Comparison of ENCODE assay signal across 26 mouse cellular contexts in genomic region chr17:46810672-46811071, GRCm38 (mm10). TPM values are rescaled to one million over a fixed set of nuclear protein-coding genes. Genes with fewer than 3 reads are reported as not detected.
DNase-seq lines count a peak whose midpoint lies in the region; ATAC-seq and TF ChIP-seq lines count a peak whose summit lies in the region.
"Had no signal": no experiment of that assay in that cellular context is flagged by ENCODE, and none has a peak within 500 bp of the region (broad histone marks: within the 10 kb centered on the region; RNA-seq: fewer than 3 reads in every experiment).

No protein-coding gene starts in this region.

- in situ Hi-C loops in ES-E14 (cut with MboI; ENCODE audit: low sequenced_read_pairs in 2 of 2, unreplicated experiment in 2 of 2), result no loop called here

- H3K36me3 ChIP-seq in ES-Bruce4 (ENCODE audit: control insufficient read depth, insufficient read depth, low read length, poor library complexity, severe bottlenecking), result peaks cover 33% of the 10 kb centered on the region
- H3K36me3 ChIP-seq in ES-E14 (ENCODE audit: control insufficient read depth, insufficient read depth, low read length, poor library complexity, severe bottlenecking), result peaks cover 37% of the 10 kb centered on the region
- peaks cover 69% of the 10 kb centered on the region for H3K36me3 ChIP-seq in hindbrain, embryonic 10.5 days

- peak overlapping the region; percentile 52 for H3K9ac ChIP-seq in ES-Bruce4 (ENCODE audit: low read depth, poor library complexity, severe bottlenecking)
- peak overlapping the region; percentile 57; the same call in 1 of the 2 replicates for H3K9ac ChIP-seq in ES-E14 (ENCODE audit: insufficient read depth, low read depth, low read length, poor library complexity, severe bottlenecking)
- H3K9ac ChIP-seq: embryonic facial prominence, embryonic 13.5 days; embryonic facial prominence, embryonic 15.5 days; forebrain, embryonic 12.5 days had no signal

- H3K27ac ChIP-seq in ES-Bruce4 (ENCODE audit: insufficient read depth, low read length) (peak overlapping the region; percentile 95), ES-E14 (ENCODE audit: insufficient read depth, low read depth, low read length, poor library complexity, severe bottlenecking) (peak overlapping the region; percentile 98; the same call in 1 of the 2 replicates)
- no peak overlapping the region for H3K27ac ChIP-seq in hindbrain, embryonic 10.5 days
- H3K27ac ChIP-seq: embryonic facial prominence, embryonic 13.5 days; embryonic facial prominence, embryonic 15.5 days; forebrain, embryonic 10.5 days; forebrain, embryonic 12.5 days had no signal

- H3K9me3 ChIP-seq in ES-Bruce4 (replicated peaks; ENCODE audit: control insufficient read depth, insufficient read depth, low read length, poor library complexity, severe bottlenecking), result no peaks in the 10 kb centered on the region
- no peaks in the 10 kb centered on the region for H3K9me3 ChIP-seq in ES-E14 (ENCODE audit: control insufficient read depth, insufficient read depth, low read depth, low read length)
- H3K9me3 ChIP-seq in hindbrain, embryonic 10.5 days, result no peaks in the 10 kb centered on the region
- H3K9me3 ChIP-seq: embryonic facial prominence, embryonic 13.5 days; embryonic facial prominence, embryonic 15.5 days; forebrain, embryonic 10.5 days; forebrain, embryonic 12.5 days; G1E had no signal

- H3K4me3 ChIP-seq in ES-Bruce4 (ENCODE audit: low read depth, low read length) (peak overlapping the region; percentile 16), ES-E14 (ENCODE audit: insufficient read depth in 1 of 2, low read depth in 1 of 2, low read length in 2 of 2, poor library complexity in 1 of 2, severe bottlenecking in 1 of 2) (peak overlapping the region; percentile 43 to 74)
- no peak overlapping the region for H3K4me3 ChIP-seq in hindbrain, embryonic 10.5 days
- H3K4me3 ChIP-seq: embryonic facial prominence, embryonic 13.5 days; embryonic facial prominence, embryonic 15.5 days; erythroblast, embryonic 14.5 days; forebrain, embryonic 10.5 days; forebrain, embryonic 12.5 days had no signal

- peaks cover 4% of the 10 kb centered on the region for H3K4me1 ChIP-seq in ES-Bruce4 (ENCODE audit: control insufficient read depth, insufficient read depth, low read length)
- H3K4me1 ChIP-seq in ES-E14 (ENCODE audit: control insufficient read depth in 2 of 2, insufficient read depth in 2 of 2, low read length in 2 of 2, poor library complexity in 1 of 2), result peaks cover 10 to 22% of the 10 kb centered on the region in 2 experiments
- H3K4me1 ChIP-seq in hindbrain, embryonic 10.5 days (replicated peaks), result no peaks in the 10 kb centered on the region
- H3K4me1 ChIP-seq: embryonic facial prominence, embryonic 13.5 days; embryonic facial prominence, embryonic 15.5 days; forebrain, embryonic 10.5 days; forebrain, embryonic 12.5 days had no signal

- TF ChIP-seq POLR2A in ES-Bruce4 (IDR thresholded peaks at IDR 0.05; ENCODE audit: insufficient read depth, low read length), result no peak

- TF ChIP-seq CTCF in ES-Bruce4 (IDR thresholded peaks at IDR 0.05; ENCODE audit: low read depth, low read length), result no peak

- TF ChIP-seq EP300 in ES-Bruce4 (IDR thresholded peaks at IDR 0.05; ENCODE audit: insufficient read depth, low read depth, low read length), result peak; percentile 62; the same call in 1 of the 2 replicates

- no peaks in the 10 kb centered on the region for H3K27me3 ChIP-seq in ES-Bruce4 (ENCODE audit: control insufficient read depth, insufficient read depth, low read length, poor library complexity, severe bottlenecking)
- no peaks in the 10 kb centered on the region for H3K27me3 ChIP-seq in hindbrain, embryonic 10.5 days (ENCODE audit: insufficient read depth, poor library complexity, severe bottlenecking)
- H3K27me3 ChIP-seq: CH12.LX; embryonic facial prominence, embryonic 13.5 days; embryonic facial prominence, embryonic 15.5 days; forebrain, embryonic 12.5 days; Patski had no signal

- DNase-seq in ES-E14 (ENCODE audit: low read depth, low spot score), result no peak
- no peak for DNase-seq in hindbrain, embryonic 10.5 days (ENCODE audit: low spot score)
- no peak for DNase-seq in kidney, adult 18-20 months
- DNase-seq: adrenal gland, adult 2 months; adrenal gland, postnatal 10 days; adrenal gland, postnatal 25 days; cerebellum, adult 11 months; cerebellum, adult 18-20 months; cerebellum, adult 8-10 months; cerebellum, adult 9-11 months; cerebellum, postnatal 14 days; cerebellum, postnatal 36 days; embryo, embryonic 11 days had no signal

- 84% methylated on average over 3 of the region's 3 CpGs for WGBS in hindbrain, embryonic 10.5 days

- ATAC-seq in CD4-positive, CD25-positive, alpha-beta regulatory T cell, adult 4 months, result no peak
- ATAC-seq: forebrain, embryonic 14.5 days; forebrain, embryonic 16.5 days; Patski had no signal

TF ChIP-seq in ES-E14, 5 proteins besides CTCF, POLR2A, EP300 and RAD21:
- TF ChIP-seq ZC3H11A (IDR thresholded peaks at IDR 0.05; ENCODE audit: borderline replicate concordance, low read depth, low read length) (no peak), HCFC1 (IDR thresholded peaks at IDR 0.05; ENCODE audit: borderline replicate concordance, insufficient read depth, low read length) (0 out of 2 replicates have a peak, but pooled peaks have one; percentile 38), MAFK (IDR thresholded peaks at IDR 0.05; ENCODE audit: insufficient read depth, low read depth, low read length) (0 out of 2 replicates have a peak, but pooled peaks have one; percentile 18)

RNA-seq across cellular contexts. Expression of gene Rpl7l1, which starts 28.2 kb away (rescaled TPM):
- polyA plus RNA-seq in ES-Bruce4 (2011; ENCODE audit: insufficient read depth, insufficient read length, low read depth, missing spikeins), result 167 and 196 TPM in 2 replicates
- total RNA-seq in ES-E14 (2012; rRNA removed), result 132 and 179 TPM in 2 replicates
- 164 and 209 TPM in 2 replicates for polyA plus RNA-seq in hindbrain, embryonic 10.5 days (2016; fragmentation: Nextera tagmentation; extraction: Ambion mirVana)
- polyA plus RNA-seq in CD4-positive, CD25-positive, alpha-beta regulatory T cell, adult 4 months (2017; shearing (Covaris generic)), result 100 to 1,000 TPM; 159 to 205 TPM

RNA-seq across cellular contexts. Expression of gene 2310039H08Rik, which starts 38.2 kb away (rescaled TPM):
- 6.7 and 7.2 TPM in 2 replicates for polyA plus RNA-seq in ES-Bruce4 (2011; ENCODE audit: insufficient read depth, insufficient read length, low read depth, missing spikeins)
- 19.5 and 21.4 TPM in 2 replicates for total RNA-seq in ES-E14 (2012; rRNA removed)
- polyA plus RNA-seq in hindbrain, embryonic 10.5 days (2016; fragmentation: Nextera tagmentation; extraction: Ambion mirVana), result 57.3 and 59.3 TPM in 2 replicates
- 10 to 100 TPM; 16.1 to 18.9 TPM for polyA plus RNA-seq in CD4-positive, CD25-positive, alpha-beta regulatory T cell, adult 4 months (2017; shearing (Covaris generic))

RNA-seq across cellular contexts. Expression of gene Ptcra, which starts 47.2 kb away (rescaled TPM):
- 1.1 and 1.7 TPM in 2 replicates for polyA plus RNA-seq in ES-Bruce4 (2011; ENCODE audit: insufficient read depth, insufficient read length, low read depth, missing spikeins)
- total RNA-seq in ES-E14 (2012; rRNA removed), result 1.8 and 2.2 TPM in 2 replicates
- polyA plus RNA-seq in hindbrain, embryonic 10.5 days (2016; fragmentation: Nextera tagmentation; extraction: Ambion mirVana), result 0.43 and 0.62 TPM in 2 replicates
- under 1 TPM in 1 of 2 experiments, not detected in 1; 0.49 TPM for polyA plus RNA-seq in CD4-positive, CD25-positive, alpha-beta regulatory T cell, adult 4 months (2017; shearing (Covaris generic))
- total RNA-seq: adrenal gland, adult 2 months; adrenal gland, postnatal 10 days; adrenal gland, postnatal 25 days; common myeloid progenitor, adult 5-6 weeks had no signal
- polyA plus RNA-seq: adrenal gland, adult 2 months; erythroblast, embryonic 14.5 days; forebrain, embryonic 16.5 days had no signal

RNA-seq across cellular contexts. Expression of gene Bicral, which starts 47.6 kb away (rescaled TPM):
- polyA plus RNA-seq in ES-Bruce4 (2011; ENCODE audit: insufficient read depth, insufficient read length, low read depth, missing spikeins), result 24.2 and 26.7 TPM in 2 replicates
- total RNA-seq in ES-E14 (2012; rRNA removed), result 20.2 and 27.1 TPM in 2 replicates
- 3.8 and 4.2 TPM in 2 replicates for polyA plus RNA-seq in hindbrain, embryonic 10.5 days (2016; fragmentation: Nextera tagmentation; extraction: Ambion mirVana)
- 10 to 100 TPM; 10.8 to 11.9 TPM for polyA plus RNA-seq in CD4-positive, CD25-positive, alpha-beta regulatory T cell, adult 4 months (2017; shearing (Covaris generic))

RNA-seq across cellular contexts. Expression of gene Cnpy3, which starts 58.7 kb away (rescaled TPM):
- 31.2 and 37.2 TPM in 2 replicates for polyA plus RNA-seq in ES-Bruce4 (2011; ENCODE audit: insufficient read depth, insufficient read length, low read depth, missing spikeins)
- 69.7 and 122 TPM in 2 replicates for total RNA-seq in ES-E14 (2012; rRNA removed)
- 65.8 and 73.6 TPM in 2 replicates for polyA plus RNA-seq in hindbrain, embryonic 10.5 days (2016; fragmentation: Nextera tagmentation; extraction: Ambion mirVana)
- polyA plus RNA-seq in CD4-positive, CD25-positive, alpha-beta regulatory T cell, adult 4 months (2017; shearing (Covaris generic)), result 10 to 100 TPM; 24.4 to 25.5 TPM
